Mouse (Mus musculus) liver, adult 2 months (tissue): ENCODE data around the gene Msrb3. TPM values are rescaled to one million over a fixed set of nuclear protein-coding genes. Genes with fewer than 3 reads are reported as not detected.

Experiments
- DNase-seq: peaks from one replicate; pipeline ENCODE4 v3.0.0-alpha.2; 2011; ENCODE audit warnings: low read depth, low spot score; ENCODE audit errors: extremely low read depth
- H3K27ac ChIP-seq: fragments of 200-500 bp; replicated peaks from 2 replicates; pipeline ENCODE4 v1.5.1; 2012; ENCODE audit warnings: low read depth, mild to moderate bottlenecking, control low read depth, inconsistent platforms, low read length; ENCODE audit not compliant: insufficient read depth
- H3K27me3 ChIP-seq: fragments of 200-500 bp; 2 replicates; pipeline ENCODE4 v1.6.1; 2012; ENCODE audit warnings: mild to moderate bottlenecking, moderate library complexity, low read length, inconsistent platforms; ENCODE audit not compliant: control insufficient read depth, insufficient read depth
- H3K36me3 ChIP-seq: fragments of 200-500 bp; 2 replicates; pipeline ENCODE4 v1.6.1; 2012; ENCODE audit warnings: low read length, inconsistent platforms; ENCODE audit not compliant: control insufficient read depth, insufficient read depth
- H3K4me1 ChIP-seq: fragments of 200-500 bp; 2 replicates; pipeline ENCODE4 v1.6.1; 2011; ENCODE audit warnings: low read length; ENCODE audit not compliant: control insufficient read depth, insufficient read depth
- H3K4me3 ChIP-seq: fragments of 200-500 bp; 2 replicates; pipeline ENCODE4 v1.5.1; 2011; ENCODE audit warnings: low read depth, mild to moderate bottlenecking, control low read depth, low read length, moderate library complexity; ENCODE audit not compliant: insufficient read depth
- H3K79me2 ChIP-seq: fragments of 200-500 bp; 2 replicates; pipeline ENCODE4 v1.6.1; 2012; ENCODE audit warnings: inconsistent platforms, mild to moderate bottlenecking, low read length, moderate library complexity; ENCODE audit not compliant: control insufficient read depth, insufficient read depth
- H3K9ac ChIP-seq: fragments of 200-500 bp; 2 replicates; pipeline ENCODE4 v1.6.1; 2012; ENCODE audit warnings: low read depth, mild to moderate bottlenecking, control low read depth, inconsistent platforms, low read length
- CTCF ChIP-seq: fragments of 200-500 bp; IDR thresholded peaks from 2 replicates; pipeline ENCODE4 v1.5.1; 2011; ENCODE audit warnings: low read depth, low read length, control low read depth
- POLR2A ChIP-seq: fragments of 200-500 bp; IDR thresholded peaks from 2 replicates; pipeline ENCODE4 v1.6.1; 2011; ENCODE audit warnings: low read length, control low read depth; ENCODE audit not compliant: insufficient read depth; ENCODE audit errors: extremely low read depth
- WGBS: fragments of 180-500 bp; shearing (Covaris S2); methylation state at CpG from one replicate; pipeline ENCODE4 v1.1.7; 2018; 5-methylcytosine and 5-hydroxymethylcytosine counted together
- polyA plus RNA-seq: library from polyadenylated mRNA; depleted of rRNA; stranded (reverse); fragments of >200 nt; gene quantifications from 2 replicates; pipeline ENCODE4 v1.2.3, GENCODE M21; 2012; rRNA removed
- total RNA-seq: library from RNA; depleted of rRNA; stranded (reverse); fragments of >200 nt; gene quantifications from 2 replicates; pipeline ENCODE4 v1.2.3, GENCODE M21; 2014; rRNA removed

Gene Msrb3
- total RNA-seq (9.5 and 10.1 TPM in 2 replicates), polyA plus RNA-seq (3.7 and 4.1 TPM in 2 replicates)

DNA sequence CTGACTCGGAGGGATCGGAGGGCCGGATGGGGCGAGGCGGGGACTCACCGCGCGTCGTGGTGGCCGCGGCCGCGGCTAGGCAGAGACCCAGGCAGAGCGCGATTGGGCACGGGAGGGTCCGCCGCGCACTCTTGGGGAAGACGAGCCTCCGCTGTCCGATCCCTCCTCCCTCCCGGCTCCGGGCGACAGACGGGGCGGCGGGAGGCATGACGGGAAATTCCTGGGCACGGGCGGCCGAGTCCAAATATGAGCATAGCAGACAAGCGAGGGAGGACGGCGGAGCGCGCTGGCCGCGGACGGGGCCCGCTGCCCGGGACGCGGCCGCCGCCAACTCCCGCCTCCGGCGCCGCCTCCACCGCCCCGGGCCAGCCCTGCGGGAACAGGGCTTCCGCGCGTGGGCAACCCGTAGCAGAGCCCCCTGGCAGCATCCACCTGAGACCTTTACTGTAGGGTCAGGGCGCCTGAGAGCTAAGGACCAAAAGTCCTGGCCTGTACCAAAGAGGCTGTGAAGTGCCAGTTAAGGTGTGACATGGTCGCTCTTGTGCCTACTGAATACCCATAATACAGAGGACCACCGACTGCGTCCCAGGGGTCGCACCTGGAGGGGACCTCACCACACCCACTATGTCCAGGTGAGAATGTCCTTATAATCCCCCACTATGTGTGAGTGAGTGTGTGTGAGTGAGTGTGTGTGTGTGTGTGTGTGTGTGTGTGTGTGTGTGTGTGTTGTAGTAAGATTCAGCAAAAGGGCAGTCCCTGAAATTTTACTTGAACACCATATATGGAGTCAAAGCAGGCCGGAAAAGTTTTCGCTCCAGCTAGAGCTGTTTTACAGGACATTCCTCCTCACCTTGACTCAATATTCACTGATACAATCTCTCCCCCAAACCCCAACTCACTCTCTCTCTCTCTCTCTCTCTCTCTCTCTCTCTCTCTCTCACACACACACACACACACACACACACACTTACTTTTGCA, at the start of gene Msrb3:
Gene Msrb3, minus strand, starts transcription at position 317 of the 978 bp plus-strand sequence.
- DNase-seq, result peak; percentile 62
- peak within 1 kb of the TSS; percentile 74 for H3K9ac ChIP-seq
- peaks cover 5% of the 10 kb centered on the region; the same call in 1 of the 2 replicates for H3K4me1 ChIP-seq
- no peaks in the 10 kb centered on the region for H3K27me3 ChIP-seq
- peak within 1 kb of the TSS; percentile 69 for H3K4me3 ChIP-seq
- TF ChIP-seq CTCF, result no peak
- peak within 1 kb of the TSS; percentile 43 for H3K27ac ChIP-seq
- no peaks in the 10 kb centered on the region for H3K79me2 ChIP-seq
- 4% methylated on average over 63 of the region's 64 CpGs for WGBS
- H3K36me3 ChIP-seq, result no peaks in the 10 kb centered on the region

DNA sequence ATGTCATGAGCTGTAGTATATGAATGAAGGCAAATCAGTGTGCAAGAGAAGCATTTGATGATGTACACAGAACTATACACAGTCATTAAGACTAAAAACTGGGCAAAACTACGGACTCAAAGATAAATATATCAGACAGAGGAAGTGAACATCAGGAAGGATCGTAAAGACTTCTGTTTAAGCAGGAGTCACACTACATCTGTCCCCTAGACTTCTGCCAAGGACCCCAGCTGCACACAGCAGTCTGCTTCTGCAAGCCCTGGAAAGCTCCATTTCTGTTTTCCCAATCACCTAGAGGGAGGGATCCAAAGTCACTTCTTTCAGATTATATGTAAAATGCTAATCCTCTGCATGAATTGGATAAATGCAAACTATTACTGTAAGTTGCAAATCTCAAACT, 49.6 kb upstream of the Msrb3 start:
- Histone ChIP-seq H3K36me3 (no peaks in the 10 kb centered on the region; the same call in none of the 2 replicates), H3K27me3 (no peaks in the 10 kb centered on the region), H3K4me3 (no peak overlapping the region), H3K4me1 (peaks cover 2% of the 10 kb centered on the region; the same call in 1 of the 2 replicates), H3K27ac (no peak overlapping the region), H3K9ac (no peak overlapping the region), H3K79me2 (peaks cover 13% of the 10 kb centered on the region; the same call in 1 of the 2 replicates)
- TF ChIP-seq POLR2A (no peak), CTCF (no peak)
- DNase-seq, result no peak
- WGBS, result 70% methylated on average over 2 of the region's 2 CpGs

DNA sequence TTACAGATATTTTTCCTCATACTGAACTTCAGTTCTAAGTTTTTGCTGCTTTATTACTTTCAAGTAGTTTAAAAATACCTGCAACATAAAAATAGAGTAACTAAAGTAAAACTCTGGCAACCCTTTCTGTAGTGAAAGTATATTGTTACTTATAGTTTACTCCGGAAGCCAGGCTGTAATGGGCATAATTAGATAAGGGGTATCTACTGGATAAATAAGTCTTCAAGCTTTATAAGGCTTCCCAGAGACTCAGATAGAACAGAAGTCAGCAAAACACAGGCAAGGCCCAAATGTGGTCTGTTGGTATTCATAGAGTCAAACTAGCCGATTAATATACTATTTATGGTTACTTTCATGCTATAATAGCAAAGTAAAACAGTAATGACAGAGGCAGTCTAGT, 48.9 kb upstream of the Msrb3 start:
- WGBS, result 74% methylated on average over 2 of the region's 2 CpGs
- TF ChIP-seq CTCF (no peak), POLR2A (no peak)
- peaks cover 11% of the 10 kb centered on the region; the same call in 1 of the 2 replicates for H3K79me2 ChIP-seq
- H3K4me1 ChIP-seq, result no peaks in the 10 kb centered on the region
- H3K36me3 ChIP-seq, result no peaks in the 10 kb centered on the region; the same call in none of the 2 replicates
- H3K27ac ChIP-seq, result no peak overlapping the region
- DNase-seq, result no peak
- no peak overlapping the region for H3K4me3 ChIP-seq
- no peak overlapping the region for H3K9ac ChIP-seq
- no peaks in the 10 kb centered on the region for H3K27me3 ChIP-seq

DNA sequence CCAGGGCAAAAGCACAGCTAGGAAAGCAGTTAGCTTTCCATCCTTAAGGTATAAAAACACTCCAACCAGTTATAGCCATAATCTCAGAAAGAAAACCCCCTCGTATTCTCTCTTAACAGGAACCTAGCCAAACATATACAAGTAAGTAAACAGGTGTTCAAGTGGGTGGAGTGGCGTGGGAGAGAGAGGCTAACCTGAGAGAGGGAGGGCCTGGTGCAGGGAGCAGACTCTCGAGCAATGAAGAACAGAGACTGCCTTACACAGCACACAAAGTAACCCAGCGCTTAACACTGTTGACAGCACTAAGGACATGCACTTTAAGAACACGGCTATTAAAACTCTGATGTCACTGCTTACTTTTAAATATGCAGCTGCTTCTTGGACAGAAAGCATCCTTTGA, 47.9 kb upstream of the Msrb3 start:
- no peaks in the 10 kb centered on the region; the same call in none of the 2 replicates for H3K36me3 ChIP-seq
- H3K4me1 ChIP-seq, result no peaks in the 10 kb centered on the region
- 89% methylated on average over 5 of the region's 5 CpGs for WGBS
- H3K27me3 ChIP-seq, result no peaks in the 10 kb centered on the region
- no peak overlapping the region for H3K27ac ChIP-seq
- no peak overlapping the region for H3K4me3 ChIP-seq
- no peak overlapping the region for H3K9ac ChIP-seq
- TF ChIP-seq CTCF (no peak), POLR2A (no peak)
- no peak for DNase-seq
- H3K79me2 ChIP-seq, result peaks cover 7% of the 10 kb centered on the region; the same call in 1 of the 2 replicates

DNA sequence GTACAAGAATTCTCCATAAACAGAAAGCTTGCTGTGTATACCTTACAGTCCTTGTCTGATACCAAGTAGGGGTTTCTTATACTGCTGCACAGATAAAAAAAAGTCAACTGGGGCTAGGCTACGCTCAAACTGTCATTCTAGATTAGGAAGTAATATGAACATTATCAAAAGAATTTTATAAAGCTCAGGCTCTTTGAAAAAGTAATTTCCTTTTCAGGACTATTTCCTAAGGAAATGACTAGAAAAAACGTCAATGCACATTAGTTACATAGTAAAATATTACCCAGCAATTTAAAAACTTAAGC, 40.0 kb upstream of the Msrb3 start:
- Histone ChIP-seq H3K4me1 (no peaks in the 10 kb centered on the region), H3K9ac (no peak overlapping the region), H3K27ac (no peak overlapping the region), H3K79me2 (peaks cover 8% of the 10 kb centered on the region; the same call in 1 of the 2 replicates), H3K27me3 (no peaks in the 10 kb centered on the region), H3K4me3 (no peak overlapping the region), H3K36me3 (no peaks in the 10 kb centered on the region)
- WGBS, result 75% methylated on average over 2 of the region's 2 CpGs
- no peak for DNase-seq
- TF ChIP-seq POLR2A, result no peak
- no peak for TF ChIP-seq CTCF
